10 mouse cellular contexts compared by ENCODE assay signal in genomic region chr9:114418187-114418586, GRCm38 (mm10). TPM values are rescaled to one million over a fixed set of nuclear protein-coding genes. Genes with fewer than 3 reads are reported as not detected.
A peak's percentile ranks its signal among the peaks of the same experiment; 100 is the strongest.
DNase-seq lines count a peak whose midpoint lies in the region; ATAC-seq and TF ChIP-seq lines count a peak whose summit lies in the region.
"Had no signal": no experiment of that assay in that cellular context is flagged by ENCODE, and none has a peak within 500 bp of the region (broad histone marks: within the 10 kb centered on the region; RNA-seq: fewer than 3 reads in every experiment).

No protein-coding gene starts in this region.

- POLR2A ChIA-PET in Patski (lab: Charles Lee) = no interaction called here

- H3K27me3 ChIP-seq in intestine, embryonic 14.5 days (replicated peaks; ENCODE audit: control insufficient read depth, insufficient read depth, low read length) = no peaks in the 10 kb centered on the region
- no peaks in the 10 kb centered on the region for H3K27me3 ChIP-seq in intestine, embryonic 16.5 days (replicated peaks; ENCODE audit: control insufficient read depth, insufficient read depth, low read length)
- H3K27me3 ChIP-seq in Patski = no peaks in the 10 kb centered on the region
- H3K27me3 ChIP-seq in embryonic facial prominence, embryonic 11.5 days (ENCODE audit: control insufficient read depth, insufficient read depth, low read length) = no peaks in the 10 kb centered on the region
- no peaks in the 10 kb centered on the region for H3K27me3 ChIP-seq in lung, postnatal 0 days (replicated peaks; ENCODE audit: insufficient read depth, low read length)
- H3K27me3 ChIP-seq: lung, embryonic 15.5 days had no signal

- TF ChIP-seq CTCF in Patski (IDR thresholded peaks at IDR 0.05) = peak; percentile 79
- TF ChIP-seq CTCF in lung, postnatal 0 days (IDR thresholded peaks at IDR 0.05) = peak; percentile 79

- H3K4me1 ChIP-seq in intestine, embryonic 14.5 days (replicated peaks; ENCODE audit: control insufficient read depth, insufficient read depth, low read length) = no peaks in the 10 kb centered on the region
- H3K4me1 ChIP-seq in intestine, embryonic 16.5 days (ENCODE audit: control insufficient read depth, insufficient read depth, low read length) = peaks cover 12% of the 10 kb centered on the region
- H3K4me1 ChIP-seq in embryonic facial prominence, embryonic 11.5 days (ENCODE audit: control insufficient read depth, insufficient read depth, low read length) = no peaks in the 10 kb centered on the region
- no peaks in the 10 kb centered on the region for H3K4me1 ChIP-seq in lung, postnatal 0 days (ENCODE audit: insufficient read depth, low read depth, low read length)
- H3K4me1 ChIP-seq: lung, embryonic 15.5 days had no signal

- TF ChIP-seq EP300 in lung, postnatal 0 days (IDR thresholded peaks at IDR 0.05) = no peak

- H3K4me2 ChIP-seq in intestine, embryonic 14.5 days (ENCODE audit: low read length) = no peak overlapping the region
- no peak overlapping the region for H3K4me2 ChIP-seq in intestine, embryonic 16.5 days (ENCODE audit: low read depth, low read length)
- no peak overlapping the region for H3K4me2 ChIP-seq in embryonic facial prominence, embryonic 11.5 days (ENCODE audit: low read depth, low read length)
- no peak overlapping the region for H3K4me2 ChIP-seq in lung, postnatal 0 days (replicated peaks; ENCODE audit: low read depth, low read length)
- H3K4me2 ChIP-seq: lung, embryonic 15.5 days had no signal

- H3K4me3 ChIP-seq in intestine, embryonic 14.5 days (ENCODE audit: low read depth, low read length) = no peak overlapping the region
- no peak overlapping the region for H3K4me3 ChIP-seq in intestine, embryonic 16.5 days (ENCODE audit: low read length)
- no peak overlapping the region for H3K4me3 ChIP-seq in embryonic facial prominence, embryonic 11.5 days (ENCODE audit: low read depth, low read length)
- H3K4me3 ChIP-seq in lung, postnatal 0 days (ENCODE audit: low read depth, low read length) = no peak overlapping the region
- H3K4me3 ChIP-seq: erythroblast, embryonic 14.5 days; lung, embryonic 15.5 days had no signal

- ATAC-seq in intestine, embryonic 14.5 days (replicated peaks; ENCODE audit: low FRiP score, low TSS enrichment, low read depth) = no peak
- no peak for ATAC-seq in intestine, embryonic 16.5 days
- no peak for ATAC-seq in Patski
- ATAC-seq in embryonic facial prominence, embryonic 11.5 days (replicated peaks; ENCODE audit: insufficient number of reproducible peaks, low FRiP score, low TSS enrichment, low read depth) = no peak
- no peak for ATAC-seq in lung, postnatal 0 days

- peaks cover 6% of the 10 kb centered on the region; the same call in 1 of the 2 replicates for H3K36me3 ChIP-seq in intestine, embryonic 14.5 days (ENCODE audit: control insufficient read depth, insufficient read depth, low read length)
- peaks cover 18% of the 10 kb centered on the region; the same call in 1 of the 2 replicates for H3K36me3 ChIP-seq in intestine, embryonic 16.5 days (ENCODE audit: control insufficient read depth, insufficient read depth, low read length)
- H3K36me3 ChIP-seq in embryonic facial prominence, embryonic 11.5 days (replicated peaks; ENCODE audit: control insufficient read depth, insufficient read depth, low read depth, low read length) = no peaks in the 10 kb centered on the region
- 0 out of 2 replicates have a peak, but pooled peaks cover 2% of the 10 kb centered on the region for H3K36me3 ChIP-seq in lung, postnatal 0 days (ENCODE audit: insufficient read depth, low read length)
- H3K36me3 ChIP-seq: lung, embryonic 15.5 days had no signal

- in situ Hi-C loops in Patski (cut with MboI; ENCODE audit: low pct_unique_long_range_greater_than_20kb) = loop anchor here (5.0 kb wide), 2 partner anchors 79 to 164 kb away; no protein-coding TSS in a partner anchor

- CTCF ChIA-PET in Patski (lab: Charles Lee) = no interaction called here

- peak; percentile 75 for DNase-seq in intestine, embryonic 14.5 days (ENCODE audit: low spot score)
- peak; percentile 87 for DNase-seq in CD4-positive helper T cell, adult 2 months (ENCODE audit: low read depth, low spot score)
- no peak for DNase-seq in Patski (ENCODE audit: low read depth, low spot score)
- peak; percentile 76 for DNase-seq in embryonic facial prominence, embryonic 11.5 days (ENCODE audit: low spot score)
- peak; percentile 59 for DNase-seq in lung, postnatal 0 days (ENCODE audit: low spot score)
- peak; percentile 72 to 84 for DNase-seq in thymus, postnatal 10 days (ENCODE audit: low spot score in 2 of 2)
- DNase-seq in heart, adult 8-10 months (ENCODE audit: low spot score) = no peak

- H3K9me3 ChIP-seq in intestine, embryonic 14.5 days (ENCODE audit: control insufficient read depth, low read length) = no peaks in the 10 kb centered on the region
- H3K9me3 ChIP-seq in intestine, embryonic 16.5 days (ENCODE audit: control insufficient read depth, low read length) = no peaks in the 10 kb centered on the region
- H3K9me3 ChIP-seq in embryonic facial prominence, embryonic 11.5 days (replicated peaks; ENCODE audit: control insufficient read depth, low read length) = no peaks in the 10 kb centered on the region
- H3K9me3 ChIP-seq in lung, postnatal 0 days (ENCODE audit: low read length) = no peaks in the 10 kb centered on the region
- H3K9me3 ChIP-seq: lung, embryonic 15.5 days had no signal

- no peak overlapping the region for H3K9ac ChIP-seq in intestine, embryonic 14.5 days (ENCODE audit: low read length)
- no peak overlapping the region for H3K9ac ChIP-seq in intestine, embryonic 16.5 days (ENCODE audit: low read depth, low read length)
- no peak overlapping the region for H3K9ac ChIP-seq in embryonic facial prominence, embryonic 11.5 days (replicated peaks; ENCODE audit: low read length)
- H3K9ac ChIP-seq in lung, postnatal 0 days (replicated peaks; ENCODE audit: low read depth) = no peak overlapping the region
- H3K9ac ChIP-seq: lung, embryonic 15.5 days had no signal

- 92% methylated on average over 7 of the region's 7 CpGs for WGBS in intestine, embryonic 14.5 days
- WGBS in intestine, embryonic 16.5 days = 99% methylated on average over 7 of the region's 7 CpGs
- 95% methylated on average over 7 of the region's 7 CpGs for WGBS in embryonic facial prominence, embryonic 11.5 days
- 90% methylated on average over 7 of the region's 7 CpGs for WGBS in lung, postnatal 0 days

- no peak overlapping the region for H3K27ac ChIP-seq in intestine, embryonic 14.5 days (ENCODE audit: low read depth)
- no peak overlapping the region for H3K27ac ChIP-seq in intestine, embryonic 16.5 days (ENCODE audit: low read length)
- H3K27ac ChIP-seq in embryonic facial prominence, embryonic 11.5 days (replicated peaks; ENCODE audit: low read depth, low read length) = no peak overlapping the region
- no peak overlapping the region for H3K27ac ChIP-seq in lung, postnatal 0 days (ENCODE audit: low read length)
- H3K27ac ChIP-seq: lung, embryonic 15.5 days had no signal

RNA-seq across cellular contexts. Expression of gene Tmppe, which starts 17.3 kb away (rescaled TPM):
- 5.1 and 5.5 TPM in 2 replicates for polyA plus RNA-seq in intestine, embryonic 14.5 days (2014; fragmentation: Nextera tagmentation; extraction: Ambion mirVana)
- 31.2 and 40.7 TPM in 2 replicates for polyA plus RNA-seq in intestine, embryonic 16.5 days (2015; fragmentation: Nextera tagmentation; extraction: Ambion mirVana)
- polyA plus RNA-seq in Patski (2021) = 5.7 TPM
- polyA plus RNA-seq in embryonic facial prominence, embryonic 11.5 days (2014; fragmentation: Nextera tagmentation; extraction: Ambion mirVana) = 2.2 and 3.5 TPM in 2 replicates
- 5.5 TPM in 2 replicates for polyA plus RNA-seq in lung, postnatal 0 days (2015; fragmentation: Nextera tagmentation; extraction: Ambion mirVana)
- 1 to 10 TPM; 3.1 to 4.7 (median 4.1) TPM for total RNA-seq in heart, adult 8-10 months (2022)

RNA-seq across cellular contexts. Expression of gene Glb1, which starts 17.3 kb away (rescaled TPM):
- 72.0 and 76.0 TPM in 2 replicates for polyA plus RNA-seq in intestine, embryonic 14.5 days (2014; fragmentation: Nextera tagmentation; extraction: Ambion mirVana)
- polyA plus RNA-seq in intestine, embryonic 16.5 days (2015; fragmentation: Nextera tagmentation; extraction: Ambion mirVana) = 295 and 399 TPM in 2 replicates
- 66.2 TPM for polyA plus RNA-seq in Patski (2021)
- polyA plus RNA-seq in embryonic facial prominence, embryonic 11.5 days (2014; fragmentation: Nextera tagmentation; extraction: Ambion mirVana) = 23.3 and 27.4 TPM in 2 replicates
- 23.3 and 23.4 TPM in 2 replicates for polyA plus RNA-seq in lung, postnatal 0 days (2015; fragmentation: Nextera tagmentation; extraction: Ambion mirVana)
- 10 to 100 TPM; 13.4 to 15.8 (median 14.8) TPM for total RNA-seq in heart, adult 8-10 months (2022)

RNA-seq across cellular contexts. Expression of gene Crtap, which starts 27.7 kb away (rescaled TPM):
- polyA plus RNA-seq in intestine, embryonic 14.5 days (2014; fragmentation: Nextera tagmentation; extraction: Ambion mirVana) = 124 and 126 TPM in 2 replicates
- polyA plus RNA-seq in intestine, embryonic 16.5 days (2015; fragmentation: Nextera tagmentation; extraction: Ambion mirVana) = 98.2 and 104 TPM in 2 replicates
- polyA plus RNA-seq in Patski (2021) = 179 TPM
- 63.4 and 68.4 TPM in 2 replicates for polyA plus RNA-seq in embryonic facial prominence, embryonic 11.5 days (2014; fragmentation: Nextera tagmentation; extraction: Ambion mirVana)
- 83.8 and 84.8 TPM in 2 replicates for polyA plus RNA-seq in lung, postnatal 0 days (2015; fragmentation: Nextera tagmentation; extraction: Ambion mirVana)
- 10 to 100 TPM; 30.3 to 34.3 (median 32.9) TPM for total RNA-seq in heart, adult 8-10 months (2022)

Comparison
In these comparisons a context has a peak if more than half of its experiments do, and no peak if none do; other contexts are left out.
1. DNase-seq: peak in intestine, embryonic 14.5 days (single experiment), CD4-positive helper T cell, adult 2 months (single experiment), embryonic facial prominence, embryonic 11.5 days (single experiment), lung, postnatal 0 days (single experiment) and thymus, postnatal 10 days (2 of 2); none in Patski (single experiment) and heart, adult 8-10 months (single experiment).